Mouse (Mus musculus): Measurements from ENCODE around the gene Cavin1. TPM values are rescaled to one million over a fixed set of nuclear protein-coding genes. Genes with fewer than 3 reads are reported as not detected.
A peak's percentile ranks its signal among the peaks of the same experiment; 100 is the strongest.

Cavin1 gene
- polyA plus RNA-seq, 1 experiment = 284 TPM

GRCm38 (mm10) chr11:100938112-100938511, 32.6 kb downstream of the Cavin1 start:
- TF ChIP-seq MAX (IDR thresholded peaks at IDR 0.05; ENCODE audit: low read depth) (no peak), CEBPB (IDR thresholded peaks at IDR 0.05; ENCODE audit: insufficient read depth, poor library complexity, severe bottlenecking) (peak; percentile 68)
- Histone ChIP-seq H3K4me2 (ENCODE audit: low read depth) (peak overlapping the region; percentile 75), H3K36me3 (ENCODE audit: control insufficient read depth, insufficient read depth) (no peaks in the 10 kb centered on the region), H3K4me3 (peak overlapping the region; percentile 89), H3K79me2 (ENCODE audit: control insufficient read depth, insufficient read depth) (peaks cover 60% of the 10 kb centered on the region), H3K27me3 (ENCODE audit: control insufficient read depth, insufficient read depth, insufficient read length) (no peaks in the 10 kb centered on the region), H3ac (ENCODE audit: control insufficient read depth, insufficient read length) (peak overlapping the region; percentile 31)

- no peaks in the 10 kb centered on the region for H3K36me3 ChIP-seq (ENCODE audit: control insufficient read depth, insufficient read depth)
- no peaks in the 10 kb centered on the region for H3K27me3 ChIP-seq (ENCODE audit: control insufficient read depth, insufficient read depth, insufficient read length)
- H3K79me2 ChIP-seq (ENCODE audit: control insufficient read depth, insufficient read depth) = peaks cover 68% of the 10 kb centered on the region
- peak overlapping the region; percentile 89 for H3K4me3 ChIP-seq
- TF ChIP-seq POLR2A (IDR thresholded peaks at IDR 0.05; ENCODE audit: insufficient read length, low read depth) (no peak), MAX (IDR thresholded peaks at IDR 0.05; ENCODE audit: low read depth) (no peak), USF1 (IDR thresholded peaks at IDR 0.05; ENCODE audit: low read depth) (no peak), POLR2AphosphoS2 (IDR thresholded peaks at IDR 0.05; ENCODE audit: insufficient read length, low read depth) (no peak), E2F4 (IDR thresholded peaks at IDR 0.05; ENCODE audit: insufficient read depth) (no peak), TCF3 (IDR thresholded peaks at IDR 0.05; ENCODE audit: insufficient read length, low read depth) (no peak)
- H3K4me2 ChIP-seq (ENCODE audit: low read depth) = peak overlapping the region; percentile 75
- H3ac ChIP-seq (ENCODE audit: control insufficient read depth, insufficient read length) = no peak overlapping the region
Measured at GRCm38 (mm10) chr11:100937295-100937694, 33.4 kb downstream of the Cavin1 start.

- no peaks in the 10 kb centered on the region for H3K36me3 ChIP-seq (ENCODE audit: control insufficient read depth, insufficient read depth)
- no peak for TF ChIP-seq POLR2AphosphoS2 (IDR thresholded peaks at IDR 0.05; ENCODE audit: insufficient read length, low read depth)
- TF ChIP-seq TCF3 (IDR thresholded peaks at IDR 0.05; ENCODE audit: insufficient read length, low read depth) = no peak
- TF ChIP-seq TCF12 (IDR thresholded peaks at IDR 0.05; ENCODE audit: insufficient read depth, poor library complexity, severe bottlenecking) = no peak
- no peak for TF ChIP-seq MYOD1 (IDR thresholded peaks at IDR 0.05; ENCODE audit: control insufficient read depth in 1 of 3, insufficient read length in 2 of 3, low read depth in 2 of 3)
- TF ChIP-seq SRF (IDR thresholded peaks at IDR 0.05; ENCODE audit: control insufficient read depth, insufficient read length, low read depth) = no peak
- no peak for TF ChIP-seq REST (IDR thresholded peaks at IDR 0.05; ENCODE audit: insufficient read depth, insufficient read length)
- no peak for TF ChIP-seq USF1 (IDR thresholded peaks at IDR 0.05; ENCODE audit: low read depth)
- TF ChIP-seq POLR2A (IDR thresholded peaks at IDR 0.05; ENCODE audit: insufficient read length, low read depth) = no peak
- TF ChIP-seq MAX (IDR thresholded peaks at IDR 0.05; ENCODE audit: low read depth) = no peak
- TF ChIP-seq MYOG (IDR thresholded peaks at IDR 0.05; ENCODE audit: control insufficient read depth in 1 of 3, insufficient read depth in 1 of 3, insufficient read length in 2 of 3, low read depth in 2 of 3) = no peak
- no peak for TF ChIP-seq E2F4 (IDR thresholded peaks at IDR 0.05; ENCODE audit: insufficient read depth)
- TF ChIP-seq CEBPB (IDR thresholded peaks at IDR 0.05; ENCODE audit: insufficient read depth, poor library complexity, severe bottlenecking) = no peak
- peaks cover 82% of the 10 kb centered on the region for H3K79me2 ChIP-seq (ENCODE audit: control insufficient read depth, insufficient read depth)
- no peaks in the 10 kb centered on the region for H3K27me3 ChIP-seq (ENCODE audit: control insufficient read depth, insufficient read depth, insufficient read length)
- no peak overlapping the region for H3ac ChIP-seq (ENCODE audit: control insufficient read depth, insufficient read length)
- H3K4me2 ChIP-seq (ENCODE audit: low read depth) = peak overlapping the region; percentile 75
- H3K4me3 ChIP-seq = no peak overlapping the region
Measured at GRCm38 (mm10) chr11:100935373-100936355, 35.0 kb downstream of the Cavin1 start.

GRCm38 (mm10) chr11:100931254-100931921, 39.3 kb downstream of the Cavin1 start:
- Histone ChIP-seq H3K4me2 (ENCODE audit: low read depth) (peak overlapping the region; percentile 71), H3K36me3 (ENCODE audit: control insufficient read depth, insufficient read depth) (no peaks in the 10 kb centered on the region), H3K4me3 (peak overlapping the region; percentile 8), H3ac (ENCODE audit: control insufficient read depth, insufficient read length) (no peak overlapping the region), H3K79me2 (ENCODE audit: control insufficient read depth, insufficient read depth) (peaks cover 91% of the 10 kb centered on the region), H3K27me3 (ENCODE audit: control insufficient read depth, insufficient read depth, insufficient read length) (no peaks in the 10 kb centered on the region)
- TF ChIP-seq MYOG (IDR thresholded peaks at IDR 0.05; ENCODE audit: control insufficient read depth in 1 of 3, insufficient read depth in 1 of 3, insufficient read length in 2 of 3, low read depth in 2 of 3) (no peak), TCF3 (IDR thresholded peaks at IDR 0.05; ENCODE audit: insufficient read length, low read depth) (no peak), CEBPB (IDR thresholded peaks at IDR 0.05; ENCODE audit: insufficient read depth, poor library complexity, severe bottlenecking) (no peak), REST (IDR thresholded peaks at IDR 0.05; ENCODE audit: insufficient read depth, insufficient read length) (no peak), TCF12 (IDR thresholded peaks at IDR 0.05; ENCODE audit: insufficient read depth, poor library complexity, severe bottlenecking) (no peak), POLR2A (IDR thresholded peaks at IDR 0.05; ENCODE audit: insufficient read length, low read depth) (no peak)

- no peak for TF ChIP-seq REST (IDR thresholded peaks at IDR 0.05; ENCODE audit: insufficient read depth, insufficient read length)
- H3K4me2 ChIP-seq (ENCODE audit: low read depth) = no peak overlapping the region
- H3K4me3 ChIP-seq = peak overlapping the region; percentile 8
- no peak overlapping the region for H3ac ChIP-seq (ENCODE audit: control insufficient read depth, insufficient read length)
- no peaks in the 10 kb centered on the region for H3K27me3 ChIP-seq (ENCODE audit: control insufficient read depth, insufficient read depth, insufficient read length)
- no peaks in the 10 kb centered on the region for H3K36me3 ChIP-seq (ENCODE audit: control insufficient read depth, insufficient read depth)
- H3K79me2 ChIP-seq (ENCODE audit: control insufficient read depth, insufficient read depth) = peaks cover 91% of the 10 kb centered on the region
Measured at GRCm38 (mm10) chr11:100930611-100931010, 40.1 kb downstream of the Cavin1 start.

All from myocyte (in vitro differentiated cells).